Mouse (Mus musculus): Measurements from ENCODE around the gene Thtpa.

The Thtpa gene

DNA sequence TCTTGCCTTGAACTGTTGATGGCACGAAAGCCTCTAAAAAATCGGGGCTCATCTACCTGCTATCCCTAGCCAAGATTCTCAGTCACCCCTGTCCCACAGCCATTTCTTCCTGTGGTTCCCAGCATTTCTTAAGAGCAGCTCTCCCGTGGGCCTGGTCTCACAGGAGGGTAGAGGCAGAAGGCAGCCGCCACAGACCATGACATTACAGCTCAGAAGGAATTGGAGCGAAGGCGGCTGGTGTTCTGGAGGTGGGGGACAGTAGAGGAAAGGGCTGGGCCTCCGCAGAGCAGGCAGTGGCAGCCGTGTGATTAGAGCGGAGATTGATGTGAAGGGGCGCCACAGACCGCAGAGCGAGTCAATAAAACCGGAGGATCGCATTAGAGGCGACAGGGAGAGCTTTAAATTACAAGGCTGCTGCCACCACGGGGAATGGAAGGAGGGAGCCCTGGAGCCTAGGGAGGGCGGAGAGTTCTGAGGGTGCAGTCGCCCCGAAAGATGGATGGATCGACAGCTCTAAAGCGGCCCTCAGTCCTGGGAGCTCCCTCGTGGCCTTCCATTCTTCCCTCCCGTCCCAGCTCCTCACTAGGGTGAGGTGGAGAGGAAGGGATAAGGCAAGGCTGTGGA, 16.1 kb upstream of the Thtpa start:
- no peak for DNase-seq

DNA sequence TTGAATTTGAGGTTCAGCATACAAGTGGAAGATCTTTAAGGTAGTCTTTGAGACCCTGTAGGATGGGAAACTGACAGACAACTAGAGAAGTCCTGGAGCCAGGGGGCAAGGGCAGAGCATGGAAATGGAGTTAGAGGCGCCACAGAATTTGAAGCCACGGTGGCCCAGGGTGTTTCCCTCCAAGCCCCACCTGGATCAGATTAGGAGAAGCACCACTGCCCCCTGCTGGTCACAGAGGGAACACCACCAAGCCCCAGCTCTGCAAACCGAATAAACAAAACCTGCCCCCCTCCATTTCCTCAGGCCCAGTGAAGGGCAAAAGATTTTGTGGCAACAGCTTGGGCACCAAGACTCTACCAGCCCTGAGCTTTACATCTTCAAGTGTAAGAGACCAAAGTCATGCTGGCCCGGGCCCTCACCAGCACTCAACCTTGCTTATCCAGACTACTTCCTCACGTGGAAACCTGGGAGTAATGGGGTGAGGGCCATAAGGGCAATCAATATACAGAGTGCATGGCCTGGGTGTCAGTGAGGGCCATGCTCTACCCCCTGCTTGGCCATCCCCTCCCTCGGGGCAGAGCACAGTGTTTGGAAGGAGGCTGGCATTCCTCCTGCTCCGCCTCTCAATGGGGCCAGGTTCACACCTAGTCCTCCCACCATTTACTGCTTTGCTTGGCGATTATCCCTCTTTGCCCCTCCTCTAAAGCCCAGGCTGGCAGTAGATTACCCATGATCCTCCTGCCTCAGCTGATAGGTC, 15.2 kb upstream of the Thtpa start:
- peak; percentile 85 to 87 for DNase-seq

GRCm38 (mm10) chr14:55081105-55081504, 13.5 kb upstream of the Thtpa start:
- no peak for DNase-seq

- no peak for DNase-seq
Observed at GRCm38 (mm10) chr14:55083481-55083880, 11.1 kb upstream of the Thtpa start.

DNA sequence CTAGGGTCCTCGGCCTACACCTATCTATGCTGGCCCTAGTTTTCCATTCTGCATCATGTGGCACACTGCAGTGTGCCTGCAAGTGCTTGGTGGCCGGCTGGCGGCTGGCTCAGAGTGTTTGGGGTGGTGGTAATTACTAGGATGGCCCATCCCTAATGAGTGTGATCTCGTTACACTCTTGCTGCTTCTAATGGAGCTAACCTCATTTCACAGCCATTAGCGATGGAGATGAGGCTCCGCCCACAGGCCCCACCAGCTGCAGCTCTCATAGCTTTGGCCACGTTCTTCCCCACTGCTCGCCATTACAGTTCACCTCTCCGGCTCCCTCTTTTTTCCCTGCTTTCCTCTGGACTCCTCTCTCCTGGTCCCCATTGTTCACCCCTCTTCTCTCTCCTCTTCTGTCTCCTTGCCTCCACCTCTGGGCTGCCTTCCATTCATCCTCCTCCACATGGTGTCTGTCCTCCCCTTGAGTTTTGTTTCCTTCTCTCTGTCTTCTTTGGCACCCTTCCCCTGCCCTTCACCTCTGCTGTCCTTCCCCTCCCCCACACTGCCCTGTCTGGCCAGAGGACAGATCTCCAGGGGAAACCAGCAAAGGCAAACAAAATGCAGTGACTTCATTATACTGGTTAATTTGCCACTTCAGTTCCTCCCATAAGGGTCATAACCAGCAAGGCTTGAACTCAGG, 9.1 kb upstream of the Thtpa start:
- DNase-seq, result no peak

DNA sequence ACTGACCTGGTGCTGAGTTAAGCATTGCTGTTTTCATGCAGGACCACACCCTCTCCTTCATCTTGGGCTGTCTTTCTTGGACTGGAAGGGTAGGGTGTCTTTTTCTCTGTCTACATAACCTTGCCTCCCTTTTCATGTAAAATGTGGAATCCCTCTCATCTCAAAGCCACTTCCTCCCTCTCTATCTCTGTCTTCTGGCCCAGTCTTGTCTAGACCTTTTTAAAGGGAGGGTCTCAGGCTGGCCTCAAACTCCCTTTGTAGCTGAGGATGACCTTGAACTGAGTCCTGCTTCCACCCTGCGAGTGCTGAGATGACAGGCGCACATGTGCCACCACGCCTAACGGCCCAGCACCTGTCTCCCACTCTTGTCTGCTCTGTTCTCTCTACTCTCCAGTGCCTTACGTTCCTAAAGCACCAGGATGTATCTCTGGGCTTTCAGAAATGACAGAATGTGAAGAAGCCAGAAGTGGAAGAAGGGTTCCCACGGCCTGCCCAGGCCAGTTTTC, 8.5 kb upstream of the Thtpa start:
- DNase-seq, result no peak

- peak in 1 of 2 experiments; percentile 23 for DNase-seq
Observed at GRCm38 (mm10) chr14:55089199-55089947, 5.2 kb upstream of the Thtpa start.

DNA sequence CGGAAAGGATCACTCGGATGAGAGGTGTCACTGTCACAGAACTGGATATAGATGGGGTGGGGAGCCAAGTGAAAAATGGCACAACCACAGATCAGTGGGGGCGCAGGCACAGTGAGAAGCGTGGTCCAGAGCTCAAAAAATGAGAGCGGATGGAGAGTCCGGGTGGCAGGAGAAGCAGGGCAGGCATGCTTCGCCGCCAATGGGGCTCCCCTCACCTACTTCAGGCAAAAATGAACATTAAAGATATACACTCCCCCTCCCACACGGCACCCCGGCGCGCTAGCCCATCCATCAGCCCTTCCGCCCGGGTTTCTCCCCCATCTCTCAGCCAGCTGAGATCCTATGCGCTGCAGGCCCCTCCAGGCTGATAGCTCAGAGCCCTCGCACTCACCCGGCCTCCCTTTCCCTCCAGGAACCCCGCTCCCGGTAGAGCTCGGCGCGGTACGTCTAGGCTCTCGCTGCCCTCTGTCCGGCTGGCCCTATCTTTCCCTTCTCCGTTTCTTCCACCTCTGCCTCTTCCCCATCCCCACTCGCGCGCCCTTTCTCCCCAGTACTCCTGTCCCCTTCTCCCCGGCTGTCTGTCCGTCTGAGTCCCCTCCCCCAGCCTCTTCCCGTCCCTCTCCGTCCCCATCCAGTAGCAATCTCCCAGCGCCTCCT, 3.2 kb upstream of the Thtpa start:
- peak in 1 of 2 experiments; percentile 23 for DNase-seq

DNA sequence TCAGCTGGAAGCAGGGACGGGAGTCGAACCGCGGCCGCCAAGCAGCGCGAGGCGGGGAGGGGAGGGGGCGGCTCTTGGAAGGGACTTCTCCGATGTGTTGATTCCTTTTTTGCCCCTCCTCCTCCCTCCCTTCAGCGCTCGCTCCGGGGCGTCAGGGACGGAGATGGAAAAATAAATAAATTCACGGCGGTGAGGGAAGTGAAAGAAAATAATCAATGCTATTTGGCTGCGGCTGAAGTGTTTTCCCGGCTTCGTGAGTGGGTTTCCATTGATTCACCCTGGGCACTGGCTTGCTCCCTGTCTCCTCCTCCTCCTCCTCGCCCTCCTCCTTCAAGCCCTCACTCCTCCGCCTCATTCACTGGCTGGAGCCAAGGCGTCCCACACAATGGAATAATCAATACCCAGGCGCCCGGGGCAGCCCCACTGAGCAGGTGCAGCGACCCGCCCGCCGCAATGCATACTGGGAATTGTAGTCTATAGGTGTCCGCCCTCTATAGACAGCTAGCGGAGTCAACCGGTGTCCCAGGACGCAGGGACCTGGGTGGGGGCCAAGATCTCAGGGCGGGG, 2.5 kb upstream of the Thtpa start, which contains the start of gene Zfhx2:
Gene Zfhx2, minus strand, starts transcription at position 314 of the 567 bp plus-strand sequence.
- peak; percentile 93 to 94 for DNase-seq

- DNase-seq, result peak in 1 of 2 experiments; percentile 36
Observed at GRCm38 (mm10) chr14:55093927-55094326, 657 bp upstream of the Thtpa start.

DNA sequence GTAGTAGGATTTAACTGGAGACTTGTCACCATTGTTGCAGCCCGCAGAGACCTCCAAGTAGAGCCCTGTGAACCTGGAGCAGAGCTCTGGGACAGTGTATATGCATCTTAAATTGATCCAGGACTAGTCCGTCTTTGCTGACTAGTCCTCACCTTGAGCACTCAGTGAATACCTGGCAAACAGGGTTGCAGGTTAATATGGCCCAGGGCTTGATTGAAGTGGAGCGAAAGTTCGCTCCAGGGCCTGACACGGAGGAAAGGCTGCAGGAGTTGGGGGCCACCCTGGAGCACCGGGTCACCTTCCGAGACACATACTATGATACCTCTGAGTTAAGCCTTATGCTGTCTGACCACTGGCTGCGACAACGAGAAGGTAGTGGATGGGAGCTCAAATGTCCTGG, 679 bp downstream of the Thtpa start:
- DNase-seq, result no peak

- DNase-seq, result no peak
Observed at GRCm38 (mm10) chr14:55095671-55096070, 1.1 kb downstream of the Thtpa start.

GRCm38 (mm10) chr14:55096573-55097087, 2.0 kb downstream of the Thtpa start:
- DNase-seq, result no peak

DNA sequence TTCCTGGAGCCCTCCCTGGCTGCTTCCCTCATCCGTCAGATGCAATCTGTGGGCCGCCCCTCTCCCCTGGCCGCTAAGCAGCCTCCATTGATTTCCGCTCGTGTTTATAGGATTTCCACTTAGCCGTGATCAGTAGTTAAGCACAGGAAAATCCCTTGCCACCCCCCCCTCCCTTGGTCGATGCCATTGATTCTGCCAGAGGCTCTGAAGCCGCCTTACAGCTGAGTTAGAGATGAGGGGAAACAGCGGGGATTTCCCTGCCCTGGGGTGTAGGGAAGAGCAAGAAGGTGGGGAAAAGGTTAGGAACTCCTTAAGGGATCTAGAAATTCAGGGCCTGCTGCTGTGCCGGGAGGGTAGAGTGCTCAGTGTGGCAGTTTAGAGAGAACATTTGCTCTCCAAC, 3.1 kb downstream of the Thtpa start:
- DNase-seq, result no peak

DNA sequence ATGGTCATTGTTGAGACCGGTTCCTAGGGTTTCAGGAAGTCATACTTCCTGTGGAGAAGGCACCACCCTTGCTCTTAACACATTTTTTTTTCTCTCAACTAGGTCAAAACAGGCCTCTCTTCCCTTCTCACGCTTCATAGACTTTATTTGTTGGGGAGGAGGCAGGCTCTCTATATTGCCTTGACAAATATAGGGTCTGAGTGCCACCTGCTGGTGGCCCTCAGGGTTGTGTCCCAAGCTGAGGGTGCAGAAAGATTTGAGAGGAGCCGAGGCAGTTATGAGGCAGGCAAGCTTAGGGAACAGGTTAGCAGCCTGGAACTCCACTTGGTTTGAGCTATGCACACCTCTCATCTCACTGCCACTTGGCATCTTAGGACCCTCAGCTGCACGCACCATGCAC, 3.5 kb downstream of the Thtpa start:
- DNase-seq, result peak; percentile 29 to 31

- DNase-seq, result peak; percentile 68 to 75
Observed at GRCm38 (mm10) chr14:55101592-55101991, 7.0 kb downstream of the Thtpa start.

DNA sequence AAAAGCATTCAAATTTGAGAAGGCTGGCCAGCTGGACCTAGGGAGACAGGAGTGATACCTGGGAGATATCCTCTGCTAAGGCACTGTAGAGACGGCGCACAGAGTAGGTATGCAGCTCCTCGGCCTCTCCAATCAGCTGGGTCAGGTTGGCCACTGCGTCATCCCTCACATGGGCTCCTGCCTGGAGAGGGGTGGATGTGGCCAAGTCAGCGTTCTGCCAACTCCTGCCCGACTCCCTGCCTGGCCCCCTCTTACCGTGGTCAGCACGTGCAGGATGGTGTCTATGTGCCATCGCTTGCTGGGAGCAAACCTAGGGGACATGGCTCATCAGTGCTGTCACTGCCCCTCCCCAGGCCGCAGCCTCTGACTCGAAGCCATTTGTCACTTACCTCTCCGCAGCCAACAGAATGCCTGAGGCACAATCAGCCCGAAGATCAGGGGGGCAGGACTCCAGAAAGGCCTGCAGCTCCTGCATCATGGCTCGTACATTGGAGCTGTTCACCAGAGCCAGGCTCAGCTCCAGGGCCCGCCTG, 7.7 kb downstream of the Thtpa start:
- DNase-seq, result no peak

DNA sequence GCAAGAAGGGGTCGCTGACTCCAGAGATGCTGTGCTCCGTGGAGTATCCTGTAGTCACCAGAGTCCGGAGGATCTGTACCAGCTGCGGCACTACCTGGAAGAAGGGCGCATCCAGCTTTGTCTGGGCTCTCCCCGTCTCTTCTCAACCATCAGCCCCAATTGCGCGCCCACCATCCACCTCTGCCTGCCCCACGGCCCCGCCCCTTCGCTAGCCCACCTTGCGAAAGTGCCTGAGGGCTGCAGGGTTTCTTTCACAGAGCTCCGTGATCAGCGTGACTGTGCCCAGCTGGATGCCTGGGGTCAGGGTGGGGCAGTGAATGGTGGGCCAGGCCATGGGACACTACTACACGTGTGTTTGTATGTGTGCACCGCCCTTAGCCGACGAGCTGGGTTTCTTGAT, 9.8 kb downstream of the Thtpa start:
- no peak for DNase-seq

DNA sequence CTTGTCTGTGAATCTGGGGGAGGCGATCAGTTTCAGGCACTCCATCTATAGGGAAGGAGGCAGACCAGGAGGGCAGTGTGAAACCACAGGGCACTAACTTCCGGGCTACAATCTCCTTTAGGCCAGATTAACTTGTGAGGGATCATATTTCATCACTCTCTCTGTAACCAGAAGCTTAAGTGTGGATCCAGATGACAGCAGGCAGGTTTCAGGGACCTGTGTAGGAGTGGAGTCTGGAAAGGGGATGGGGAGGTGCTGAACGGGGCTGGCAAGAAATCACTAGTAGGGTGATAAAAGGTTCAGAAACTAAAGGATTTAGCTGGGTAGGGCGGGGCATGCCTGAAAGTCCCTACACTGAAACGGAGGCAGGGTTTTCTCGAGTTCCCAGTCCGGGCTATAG, 10.8 kb downstream of the Thtpa start:
- no peak for DNase-seq

GRCm38 (mm10) chr14:55105836-55106809, 11.5 kb downstream of the Thtpa start, which contains the start of gene Ap1g2:
Gene Ap1g2 (minus strand): TSS chr14:55106593.
- DNase-seq, result peak; percentile 84 to 85

Data from B cell, adult 2 months (primary cell).